Mouse (Mus musculus) embryonic facial prominence, embryonic 12.5 days (tissue): Measurements from ENCODE around the gene Selenow. TPM values are rescaled to one million over a fixed set of nuclear protein-coding genes. Genes with fewer than 3 reads are reported as not detected.
A peak's percentile ranks its signal among the peaks of the same experiment; 100 is the strongest.

Experiments used
- ATAC-seq: fragments of 200-750 bp; cut with Nextera tagmentation; 2 replicates; pipeline ENCODE4 v1.8.0; 2017; ENCODE audit not compliant: insufficient number of reproducible peaks, insufficient read depth, low FRiP score, low TSS enrichment
- H3K27ac ChIP-seq: fragments of 300-500 bp; sonication (generic); 2 replicates; pipeline ENCODE4 v1.5.1; 2016; ENCODE audit warnings: mild to moderate bottlenecking
- H3K27me3 ChIP-seq: fragments of 300-500 bp; sonication (generic); 2 replicates; pipeline ENCODE4 v1.6.1; 2016; ENCODE audit warnings: mild to moderate bottlenecking, moderate library complexity
- H3K36me3 ChIP-seq: fragments of 300-500 bp; sonication (generic); 2 replicates; pipeline ENCODE4 v1.6.1; 2016; ENCODE audit warnings: mild to moderate bottlenecking
- H3K4me1 ChIP-seq: fragments of 300-500 bp; sonication (generic); 2 replicates; pipeline ENCODE4 v1.6.1; 2016
- H3K4me2 ChIP-seq: fragments of 300-500 bp; sonication (generic); replicated peaks from 2 replicates; pipeline ENCODE4 v1.6.1; 2016; ENCODE audit warnings: mild to moderate bottlenecking, moderate library complexity
- H3K4me3 ChIP-seq: fragments of 300-500 bp; sonication (generic); 2 replicates; pipeline ENCODE4 v1.5.1; 2016; ENCODE audit warnings: mild to moderate bottlenecking
- H3K9ac ChIP-seq: fragments of 300-500 bp; sonication (generic); 2 replicates; pipeline ENCODE4 v1.6.1; 2016; ENCODE audit warnings: mild to moderate bottlenecking, moderate library complexity
- H3K9me3 ChIP-seq: fragments of 300-500 bp; sonication (generic); 2 replicates; pipeline ENCODE4 v1.6.1; 2016; ENCODE audit warnings: mild to moderate bottlenecking, moderate library complexity
- WGBS: fragments of 180-500 bp; shearing (Covaris S2); methylation state at CpG from one replicate; pipeline ENCODE4 v1.1.7; 2016; 5-methylcytosine and 5-hydroxymethylcytosine counted together
- polyA plus RNA-seq: library from polyadenylated mRNA; unstranded; fragments of >200 nt; fragmentation: Nextera tagmentation; extraction: Ambion mirVana; gene quantifications from 2 replicates; pipeline ENCODE4 v1.2.1, GENCODE M21; 2016

Gene Selenow
- polyA plus RNA-seq, 1 experiment from 2014 or later = 1,124 TPM

- H3K4me3 ChIP-seq = peak overlapping the region; percentile 12; the same call in 1 of the 2 replicates
- H3K9me3 ChIP-seq = no peaks in the 10 kb centered on the region
- H3K27ac ChIP-seq = no peak overlapping the region
- 20% methylated on average over 7 of the region's 7 CpGs for WGBS
- peaks cover 16% of the 10 kb centered on the region; the same call in 1 of the 2 replicates for H3K27me3 ChIP-seq
- no peak overlapping the region for H3K9ac ChIP-seq
- H3K36me3 ChIP-seq = peaks cover 23% of the 10 kb centered on the region
- no peak for ATAC-seq
- 0 out of 2 replicates have a peak, but pooled peaks cover under 1% of the 10 kb centered on the region for H3K4me1 ChIP-seq
- H3K4me2 ChIP-seq = peak overlapping the region; percentile 35
These were observed 33.3 kb upstream of the Selenow start for GRCm38 (mm10) chr7:15955509-15955908.

DNA sequence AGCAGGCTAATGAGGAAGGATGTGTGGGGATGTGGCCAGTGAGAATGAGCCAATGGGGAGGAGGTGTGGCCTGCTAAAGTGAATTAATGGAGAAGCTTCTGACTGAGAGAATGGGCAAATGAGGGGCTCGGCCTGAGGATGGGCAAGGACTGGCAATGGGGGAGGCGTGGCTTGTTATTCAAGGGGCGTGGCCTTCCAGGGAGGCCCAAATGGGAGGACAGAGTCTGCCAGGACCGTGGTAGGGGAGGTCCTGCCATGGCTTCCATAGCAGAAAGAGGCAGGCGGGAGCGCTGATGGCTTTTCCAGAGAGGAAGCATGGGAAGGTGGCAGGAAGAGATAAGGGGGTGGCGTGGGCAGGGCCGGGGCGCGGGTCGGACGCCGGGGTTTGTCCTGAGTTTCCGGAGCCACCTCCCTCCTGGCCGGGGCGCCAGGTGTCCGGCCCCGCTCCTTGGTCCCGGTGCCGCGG, 32.8 kb upstream of the Selenow start:
- Histone ChIP-seq H3K36me3 (peaks cover 23% of the 10 kb centered on the region), H3K9ac (no peak overlapping the region), H3K4me2 (peak overlapping the region; percentile 35), H3K27ac (no peak overlapping the region), H3K9me3 (no peaks in the 10 kb centered on the region), H3K27me3 (peaks cover 16% of the 10 kb centered on the region; the same call in 1 of the 2 replicates), H3K4me3 (peak overlapping the region; percentile 12; the same call in 1 of the 2 replicates), H3K4me1 (no peaks in the 10 kb centered on the region)
- 14% methylated on average over 21 of the region's 21 CpGs for WGBS
- ATAC-seq = no peak

DNA sequence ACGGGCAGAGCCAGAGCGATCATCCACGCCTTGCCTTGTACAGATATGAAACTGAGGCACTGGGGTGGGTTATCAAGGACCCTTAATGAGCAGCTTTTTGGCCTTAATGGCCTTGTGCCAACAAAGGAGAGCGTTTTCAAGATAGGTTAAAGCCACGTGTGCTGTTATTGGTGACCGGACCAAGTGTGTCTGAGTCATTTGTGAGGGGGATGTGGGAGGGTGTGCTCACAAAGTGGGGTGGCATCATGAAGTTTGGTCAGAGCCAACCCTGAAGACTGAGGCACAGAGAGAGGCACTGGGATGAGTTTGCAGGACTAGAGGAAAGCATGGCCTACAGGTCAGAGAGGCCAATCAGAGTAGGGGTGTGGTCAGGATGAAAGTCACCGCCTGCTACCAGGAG, 32.2 kb upstream of the Selenow start:
- WGBS = 85% methylated on average over 7 of the region's 7 CpGs
- H3K4me1 ChIP-seq = no peaks in the 10 kb centered on the region

GRCm38 (mm10) chr7:15953307-15954074, 31.3 kb upstream of the Selenow start:
- Histone ChIP-seq H3K4me3 (no peak overlapping the region), H3K4me1 (peaks cover under 1% of the 10 kb centered on the region; the same call in 1 of the 2 replicates), H3K4me2 (no peak overlapping the region), H3K27ac (no peak overlapping the region), H3K27me3 (peaks cover 16% of the 10 kb centered on the region; the same call in 1 of the 2 replicates), H3K9me3 (no peaks in the 10 kb centered on the region), H3K9ac (no peak overlapping the region), H3K36me3 (peaks cover 23% of the 10 kb centered on the region)
- WGBS = 87% methylated on average over 13 of the region's 13 CpGs
- ATAC-seq = no peak

More for the DNA sequence above, 32.2 kb upstream of the Selenow start:
- no peak for ATAC-seq
- Histone ChIP-seq H3K27me3 (peaks cover 16% of the 10 kb centered on the region; the same call in 1 of the 2 replicates), H3K9me3 (no peaks in the 10 kb centered on the region), H3K27ac (no peak overlapping the region), H3K9ac (no peak overlapping the region), H3K36me3 (peaks cover 23% of the 10 kb centered on the region), H3K4me3 (no peak overlapping the region), H3K4me2 (no peak overlapping the region)

DNA sequence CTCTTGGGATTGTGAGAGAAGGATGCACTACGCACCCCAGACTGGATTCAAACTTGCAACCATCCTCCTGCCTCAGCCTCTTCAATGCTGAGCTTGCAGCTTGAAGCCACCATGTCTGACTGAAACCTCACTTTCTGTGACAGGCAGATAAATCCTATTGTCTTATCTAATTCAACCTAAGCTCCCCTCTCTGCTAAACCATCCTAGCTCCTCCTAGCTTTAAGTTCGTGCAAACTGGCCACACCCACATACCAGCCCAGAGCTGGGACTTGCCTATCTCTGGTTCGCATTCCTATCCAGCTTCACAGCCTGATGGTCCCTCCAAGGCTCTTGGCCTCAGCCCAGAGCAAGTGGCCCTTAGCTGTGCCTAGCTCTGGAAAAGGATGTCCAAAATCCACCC, 30.2 kb upstream of the Selenow start:
- Histone ChIP-seq H3K36me3 (peaks cover 19% of the 10 kb centered on the region), H3K9ac (no peak overlapping the region), H3K4me1 (peaks cover 8% of the 10 kb centered on the region), H3K9me3 (no peaks in the 10 kb centered on the region), H3K4me3 (no peak overlapping the region), H3K27ac (no peak overlapping the region), H3K4me2 (no peak overlapping the region), H3K27me3 (peaks cover 16% of the 10 kb centered on the region; the same call in 1 of the 2 replicates)
- no peak for ATAC-seq
- WGBS = 64% methylated on average over 3 of the region's 3 CpGs

- H3K4me1 ChIP-seq = peaks cover 9% of the 10 kb centered on the region
- H3K4me3 ChIP-seq = no peak overlapping the region
- no peak overlapping the region for H3K9ac ChIP-seq
- H3K36me3 ChIP-seq = peaks cover 12% of the 10 kb centered on the region
- no peak overlapping the region for H3K4me2 ChIP-seq
- WGBS = 82% methylated on average over 15 of the region's 15 CpGs
- H3K9me3 ChIP-seq = no peaks in the 10 kb centered on the region
- peaks cover 4% of the 10 kb centered on the region; the same call in 1 of the 2 replicates for H3K27me3 ChIP-seq
- no peak overlapping the region for H3K27ac ChIP-seq
- no peak for ATAC-seq
These were observed 27.8 kb upstream of the Selenow start for GRCm38 (mm10) chr7:15950008-15950407.

DNA sequence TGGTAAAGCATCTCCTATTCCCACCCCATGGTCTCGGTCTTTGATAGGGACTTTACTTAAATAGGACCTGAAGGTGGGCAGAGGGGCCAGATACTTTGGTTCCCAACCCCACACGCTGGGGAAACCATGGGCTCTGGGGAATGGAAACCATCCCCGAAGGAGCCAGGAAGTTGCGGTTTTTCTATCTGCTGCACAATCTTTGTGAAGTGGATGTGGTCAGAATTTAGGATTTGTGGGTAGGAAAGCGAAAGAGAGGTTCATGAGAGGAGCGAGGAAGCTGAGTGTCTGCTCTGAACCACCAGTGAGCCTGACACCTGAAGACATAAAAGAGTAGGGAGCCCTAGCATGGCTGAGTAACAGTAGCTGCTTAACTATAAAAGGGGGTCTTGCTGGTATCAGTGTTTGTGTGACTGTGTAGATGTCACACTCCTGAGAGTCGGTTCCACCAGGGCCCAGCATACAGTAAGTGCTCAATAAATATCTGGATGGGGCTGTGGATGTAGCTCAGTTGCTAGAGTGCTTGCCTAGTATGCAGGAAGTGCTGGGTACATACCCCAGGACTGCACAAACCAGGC, 27.1 kb upstream of the Selenow start:
- Histone ChIP-seq H3K36me3 (peaks cover 14% of the 10 kb centered on the region), H3K27ac (no peak overlapping the region), H3K4me3 (no peak overlapping the region), H3K4me1 (peaks cover 16% of the 10 kb centered on the region), H3K27me3 (no peaks in the 10 kb centered on the region), H3K9ac (no peak overlapping the region), H3K4me2 (no peak overlapping the region), H3K9me3 (no peaks in the 10 kb centered on the region)
- WGBS = 80% methylated on average over 7 of the region's 7 CpGs
- no peak for ATAC-seq

GRCm38 (mm10) chr7:15948381-15948941, 26.3 kb upstream of the Selenow start:
- Histone ChIP-seq H3K27ac (no peak overlapping the region), H3K4me2 (peak overlapping the region; percentile 48), H3K4me3 (peak overlapping the region; percentile 9; the same call in 1 of the 2 replicates), H3K36me3 (peaks cover 18% of the 10 kb centered on the region), H3K4me1 (peaks cover 20% of the 10 kb centered on the region), H3K9me3 (no peaks in the 10 kb centered on the region), H3K27me3 (no peaks in the 10 kb centered on the region), H3K9ac (peak overlapping the region; percentile 40)
- WGBS = 6% methylated on average over 23 of the region's 23 CpGs
- ATAC-seq = peak; percentile 13; the same call in 1 of the 2 replicates

- Histone ChIP-seq H3K36me3 (peaks cover 22% of the 10 kb centered on the region), H3K27me3 (no peaks in the 10 kb centered on the region), H3K4me1 (peaks cover 20% of the 10 kb centered on the region), H3K9me3 (no peaks in the 10 kb centered on the region), H3K9ac (no peak overlapping the region), H3K27ac (no peak overlapping the region), H3K4me3 (0 out of 2 replicates have a peak overlapping the region, but pooled peaks have one; percentile 9), H3K4me2 (peak overlapping the region; percentile 48; the same call in 1 of the 2 replicates)
- no peak for ATAC-seq
- WGBS = 48% methylated on average over 4 of the region's 4 CpGs
These were observed 25.6 kb upstream of the Selenow start for GRCm38 (mm10) chr7:15947653-15948260.

DNA sequence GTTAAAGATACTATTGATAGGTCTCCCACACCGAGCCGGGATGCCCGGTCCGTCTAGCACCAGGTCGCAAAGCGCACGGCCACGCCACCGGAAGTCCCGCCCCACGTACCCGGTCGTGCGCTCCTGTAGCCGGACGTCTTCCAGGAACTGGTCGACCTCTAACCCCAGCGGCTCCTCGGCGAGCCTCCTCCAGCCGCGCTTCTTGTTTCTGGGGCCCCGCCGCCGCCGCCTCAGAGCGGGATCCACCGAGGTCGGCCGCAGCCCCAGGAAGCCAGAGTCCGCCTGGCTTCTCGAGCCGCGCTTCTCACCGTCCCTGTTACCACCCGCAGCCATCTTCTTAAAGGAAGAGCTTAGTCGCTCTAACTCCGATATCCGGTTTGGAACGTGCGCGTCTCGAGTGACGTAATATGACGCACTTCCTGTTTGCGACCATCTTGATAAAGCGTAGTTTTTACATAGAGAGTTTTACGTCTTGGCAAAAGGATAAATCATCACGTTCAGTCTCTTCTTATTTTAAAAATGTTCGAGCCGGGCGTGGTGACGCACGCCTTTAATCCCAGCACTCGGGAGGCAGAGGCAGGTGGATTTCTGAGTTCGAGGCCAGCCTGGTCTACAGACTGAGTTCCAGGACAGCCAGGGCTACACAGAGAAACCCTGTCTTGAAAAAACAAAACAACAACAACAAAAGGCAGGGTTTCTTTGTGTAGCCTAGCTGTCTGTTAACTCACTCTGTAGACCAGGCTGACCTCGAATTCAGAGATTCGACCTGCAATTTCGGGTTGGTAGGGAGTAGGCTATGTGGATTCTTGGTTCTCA, 23.7 kb upstream of the Selenow start, which contains the start of gene Nop53:
Gene Nop53 (minus strand): TSS at position 354 of the 816 bp plus-strand sequence.
- peak within 1 kb of the TSS; percentile 67 for H3K4me3 ChIP-seq
- H3K36me3 ChIP-seq = peaks cover 35% of the 10 kb centered on the region
- H3K4me1 ChIP-seq = peaks cover 20% of the 10 kb centered on the region
- H3K9me3 ChIP-seq = no peaks in the 10 kb centered on the region
- H3K4me2 ChIP-seq = peak within 1 kb of the TSS; percentile 91
- peak; percentile 87 for ATAC-seq
- peak within 1 kb of the TSS; percentile 86 for H3K27ac ChIP-seq
- H3K9ac ChIP-seq = peak within 1 kb of the TSS; percentile 65
- WGBS = 1% methylated on average over 59 of the region's 59 CpGs
- H3K27me3 ChIP-seq = no peaks in the 10 kb centered on the region
